Mouse (Mus musculus): ENCODE measurements at regions not wholly inside any gene's neighbourhood (a gene's known extent, or its start where the extent isn't known, plus 50 kb on each side); places are given as distances from the start of the nearest gene placed in this dataset.
"Not testable (repeated sequence)": the region's sequence is repeated elsewhere in the genome, so short reads cannot be mapped to it uniquely, and the experiment has no call there.

DNA sequence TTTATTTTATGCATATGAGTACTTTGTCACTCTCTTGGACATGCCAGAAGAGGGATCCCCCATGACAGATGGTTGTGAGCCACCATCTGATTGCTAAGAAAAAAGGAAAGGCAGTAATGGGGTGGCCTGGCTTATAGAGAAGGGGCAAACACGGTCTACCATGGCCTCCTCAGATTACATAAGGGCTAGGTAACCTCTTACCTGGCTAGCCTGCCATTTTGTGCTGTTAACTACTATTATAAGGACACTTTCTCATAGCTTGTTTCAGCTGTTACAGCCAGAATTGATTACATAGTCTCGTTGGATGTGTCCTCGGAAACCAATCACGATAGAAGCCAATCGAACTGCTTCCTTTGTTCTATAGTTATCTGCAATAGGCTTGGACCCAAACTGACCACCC is 60.9 kb upstream of the Gm14496 start:
- no peak for DNase-seq

GRCm38 (mm10) chr2:181930538-181930937 is 60.4 kb upstream of the Gm14496 start:
- DNase-seq = not testable (repeated sequence)

DNA sequence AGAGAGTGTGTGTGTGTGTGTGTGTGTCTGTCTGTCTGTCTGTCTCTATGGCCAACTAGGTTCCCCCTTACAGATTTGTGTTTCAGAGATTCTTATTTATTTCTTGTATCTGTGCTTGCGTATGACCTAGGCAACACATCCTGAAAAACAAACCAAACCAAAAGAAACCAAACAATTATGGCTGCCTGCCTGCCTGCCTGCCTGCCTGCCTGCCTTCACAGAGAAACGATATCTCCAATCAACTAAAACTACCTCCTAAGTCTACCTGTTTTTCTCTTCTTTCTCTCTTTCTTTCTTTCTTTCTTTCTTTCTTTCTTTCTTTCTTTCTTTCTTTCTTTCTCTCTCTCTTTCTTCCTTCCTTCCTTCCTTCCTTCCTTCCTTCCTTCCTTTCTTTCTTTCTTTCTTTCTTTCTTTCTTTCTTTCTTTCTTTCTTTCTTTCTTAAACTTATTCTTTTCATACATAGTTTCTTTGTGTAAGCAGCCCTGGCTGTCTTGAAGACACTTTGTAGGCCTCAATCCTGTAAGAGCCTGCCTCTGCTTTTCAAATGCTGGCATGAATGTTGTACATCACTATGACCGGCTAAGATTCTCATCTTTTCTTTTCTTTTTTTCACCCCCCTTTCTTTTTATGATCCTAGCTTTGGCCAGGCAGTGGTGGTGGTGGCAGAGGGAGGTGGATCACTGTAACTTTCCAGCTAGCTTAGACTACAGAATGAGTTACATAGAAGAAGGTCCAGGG is 59.7 kb upstream of the Gm14496 start:
- peak; percentile 61 for DNase-seq

DNA sequence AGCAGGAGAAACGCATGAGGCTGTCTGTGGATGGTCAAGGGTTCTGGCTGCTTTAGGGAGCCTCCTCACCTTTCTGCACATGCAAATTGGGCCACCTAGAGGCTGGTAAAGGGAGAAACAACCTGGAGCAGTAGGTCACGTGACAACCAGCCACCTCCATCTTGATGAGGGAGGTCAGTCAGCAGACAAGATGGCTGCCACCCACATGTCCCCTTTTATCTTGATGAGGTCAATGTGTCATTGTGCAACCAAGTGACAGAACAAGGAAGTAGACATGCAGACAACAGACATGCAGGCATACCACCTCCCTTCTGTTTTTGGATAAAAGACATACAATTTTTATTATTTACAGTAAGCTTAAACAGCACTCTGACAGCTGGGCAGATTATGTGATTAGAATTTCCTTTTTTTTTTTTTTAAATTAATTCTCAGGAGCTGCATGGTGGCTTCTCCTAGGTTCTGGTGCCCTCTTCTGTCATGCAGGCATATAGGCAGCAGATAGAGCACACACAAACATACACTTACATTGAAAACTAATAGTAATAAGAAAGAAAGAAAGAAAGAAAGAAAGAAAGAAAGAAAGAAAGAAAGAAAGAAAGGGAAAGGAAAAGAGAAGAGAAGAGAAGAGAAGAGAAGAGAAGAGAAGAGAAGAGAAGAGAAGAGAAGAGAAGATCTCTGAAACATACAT is 58.9 kb upstream of the Gm14496 start:
- peak; percentile 22 for DNase-seq
